Mouse (Mus musculus): ENCODE measurements around the gene Hectd1. TPM values are rescaled to one million over a fixed set of nuclear protein-coding genes. Genes with fewer than 3 reads are reported as not detected.

Gene Hectd1
- polyA plus RNA-seq, 1 experiment from 2014 or later: 59.4 TPM

DNA sequence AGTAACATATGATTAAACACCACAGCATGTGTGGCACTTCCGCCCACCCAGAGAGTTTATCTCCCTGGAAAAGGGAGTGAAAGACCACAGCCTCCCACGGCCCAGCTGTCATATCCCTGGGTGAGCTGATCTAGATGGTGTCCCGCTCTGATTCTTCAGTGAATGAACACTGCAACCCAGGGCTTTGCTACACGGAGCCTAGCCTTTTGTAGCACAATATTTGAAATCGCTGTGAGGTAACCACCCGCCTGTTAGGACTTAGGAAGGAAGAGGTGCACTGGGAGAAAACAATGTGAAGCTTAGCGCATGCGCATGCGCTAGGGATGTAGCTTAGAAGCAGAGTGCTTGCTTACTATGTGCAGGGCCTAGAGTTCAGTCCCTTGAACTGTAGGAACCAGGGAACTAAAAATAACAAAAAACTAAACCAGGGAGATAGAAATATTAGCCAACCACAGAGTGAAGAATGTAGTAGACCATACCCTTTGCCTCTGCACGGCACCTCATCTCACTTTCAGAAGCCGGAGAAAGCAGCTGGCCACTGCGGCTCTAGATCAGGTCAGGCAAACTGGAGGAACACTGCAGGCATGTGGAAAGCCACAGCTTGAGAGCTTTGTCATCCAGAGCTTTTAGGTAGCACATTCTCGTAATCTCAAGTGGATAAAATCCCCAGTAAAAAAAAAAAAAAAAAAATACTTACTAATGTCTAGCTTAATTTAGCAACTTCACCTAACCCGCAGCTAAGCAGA lies 120.2 kb downstream of the Hectd1 start:
- Histone ChIP-seq H3K4me1 (replicated peaks; ENCODE audit: control insufficient read depth, insufficient read depth, low read length) (peaks cover 7% of the 10 kb centered on the region; the same call in 1 of the 2 replicates), H3K4me2 (no peak overlapping the region), H3K9ac (ENCODE audit: low read depth, low read length) (no peak overlapping the region), H3K27me3 (replicated peaks; ENCODE audit: control insufficient read depth, insufficient read depth, low read length) (no peaks in the 10 kb centered on the region), H3K9me3 (ENCODE audit: control insufficient read depth, low read length) (no peaks in the 10 kb centered on the region), H3K36me3 (ENCODE audit: control insufficient read depth, insufficient read depth, low read length) (no peaks in the 10 kb centered on the region; the same call in 1 of the 2 replicates), H3K4me3 (ENCODE audit: low read depth, low read length) (no peak overlapping the region), H3K27ac (ENCODE audit: low read depth, low read length) (no peak overlapping the region)
- no peak for ATAC-seq (replicated peaks; ENCODE audit: low FRiP score)
- 70% methylated on average over 14 of the region's 14 CpGs for WGBS
- DNase-seq (ENCODE audit: low spot score): no peak

GRCm38 (mm10) chr12:51706673-51707235 lies 122.6 kb downstream of the Hectd1 start:
- 86% methylated on average over 5 of the region's 5 CpGs for WGBS
- Histone ChIP-seq H3K36me3 (ENCODE audit: control insufficient read depth, insufficient read depth, low read length) (no peaks in the 10 kb centered on the region), H3K9ac (ENCODE audit: low read depth, low read length) (no peak overlapping the region), H3K4me3 (ENCODE audit: low read depth, low read length) (no peak overlapping the region), H3K9me3 (ENCODE audit: control insufficient read depth, low read length) (peaks cover 3% of the 10 kb centered on the region; the same call in 1 of the 2 replicates), H3K4me2 (no peak overlapping the region), H3K4me1 (replicated peaks; ENCODE audit: control insufficient read depth, insufficient read depth, low read length) (peaks cover 10% of the 10 kb centered on the region; the same call in 1 of the 2 replicates), H3K27ac (ENCODE audit: low read depth, low read length) (no peak overlapping the region), H3K27me3 (replicated peaks; ENCODE audit: control insufficient read depth, insufficient read depth, low read length) (no peaks in the 10 kb centered on the region)
- DNase-seq (ENCODE audit: low spot score) (no peak), ATAC-seq (replicated peaks; ENCODE audit: low FRiP score) (no peak)

GRCm38 (mm10) chr12:51705778-51706177 lies 123.6 kb downstream of the Hectd1 start:
- Histone ChIP-seq H3K27ac (ENCODE audit: low read depth, low read length) (no peak overlapping the region), H3K27me3 (replicated peaks; ENCODE audit: control insufficient read depth, insufficient read depth, low read length) (no peaks in the 10 kb centered on the region), H3K4me3 (ENCODE audit: low read depth, low read length) (no peak overlapping the region), H3K9me3 (ENCODE audit: control insufficient read depth, low read length) (peaks cover 3% of the 10 kb centered on the region; the same call in 1 of the 2 replicates), H3K4me2 (no peak overlapping the region), H3K36me3 (ENCODE audit: control insufficient read depth, insufficient read depth, low read length) (no peaks in the 10 kb centered on the region), H3K4me1 (replicated peaks; ENCODE audit: control insufficient read depth, insufficient read depth, low read length) (peaks cover 10% of the 10 kb centered on the region; the same call in 1 of the 2 replicates), H3K9ac (ENCODE audit: low read depth, low read length) (no peak overlapping the region)
- ATAC-seq (replicated peaks; ENCODE audit: low FRiP score): no peak
- no peak for DNase-seq (ENCODE audit: low spot score)
- 62% methylated on average over 12 of the region's 12 CpGs for WGBS

DNA sequence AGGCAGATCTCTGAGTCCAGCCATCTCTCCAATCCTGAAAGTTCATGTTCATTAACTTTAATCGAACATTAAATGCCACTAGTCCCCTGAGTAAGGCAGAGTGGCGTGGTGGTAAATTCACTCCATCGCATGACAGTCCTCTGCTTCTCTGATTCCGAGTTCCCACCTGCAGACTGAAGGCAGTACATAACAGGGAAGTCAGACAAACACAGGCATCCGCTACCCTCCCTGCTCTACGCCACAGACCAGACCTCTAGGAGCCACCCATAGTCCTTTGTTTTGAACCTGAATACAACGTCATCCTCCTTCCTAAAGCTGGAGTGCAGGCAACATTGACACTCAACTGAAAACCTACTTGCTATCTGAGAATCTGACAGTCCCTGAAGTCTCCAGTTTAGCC lies 124.8 kb downstream of the Hectd1 start:
- no peak overlapping the region for H3K4me3 ChIP-seq (ENCODE audit: low read depth, low read length)
- no peak overlapping the region for H3K9ac ChIP-seq (ENCODE audit: low read depth, low read length)
- peaks cover 12% of the 10 kb centered on the region for H3K4me1 ChIP-seq (replicated peaks; ENCODE audit: control insufficient read depth, insufficient read depth, low read length)
- ATAC-seq (replicated peaks; ENCODE audit: low FRiP score): no peak
- H3K27me3 ChIP-seq (replicated peaks; ENCODE audit: control insufficient read depth, insufficient read depth, low read length): no peaks in the 10 kb centered on the region
- H3K9me3 ChIP-seq (ENCODE audit: control insufficient read depth, low read length): peaks cover 3% of the 10 kb centered on the region; the same call in 1 of the 2 replicates
- H3K4me2 ChIP-seq: no peak overlapping the region
- H3K27ac ChIP-seq (ENCODE audit: low read depth, low read length): no peak overlapping the region
- no peaks in the 10 kb centered on the region for H3K36me3 ChIP-seq (ENCODE audit: control insufficient read depth, insufficient read depth, low read length)
- no peak for DNase-seq (ENCODE audit: low spot score)
- 71% methylated on average over 7 of the region's 7 CpGs for WGBS

DNA sequence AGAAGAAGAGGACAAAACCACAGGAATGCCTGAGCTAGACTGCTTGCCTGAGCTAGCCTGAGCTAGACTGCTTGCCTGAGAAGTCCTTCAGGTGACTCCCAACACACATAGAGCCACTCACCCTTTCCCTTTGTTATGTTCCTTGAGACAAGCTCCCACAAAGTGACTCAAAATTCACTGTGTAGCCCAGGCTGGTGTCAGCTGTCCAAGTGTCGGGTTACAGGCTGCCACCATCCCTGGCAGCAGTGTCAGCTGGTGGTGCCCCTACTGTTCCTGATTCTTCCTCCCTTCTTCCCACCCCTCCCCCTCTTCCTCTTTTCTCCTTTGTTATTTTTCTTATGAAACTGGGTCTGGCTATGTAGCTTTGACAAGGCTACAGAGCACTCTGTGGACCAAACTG lies 125.5 kb downstream of the Hectd1 start:
- Histone ChIP-seq H3K9ac (ENCODE audit: low read depth, low read length) (no peak overlapping the region), H3K27ac (ENCODE audit: low read depth, low read length) (no peak overlapping the region), H3K4me2 (no peak overlapping the region), H3K9me3 (ENCODE audit: control insufficient read depth, low read length) (peaks cover 3% of the 10 kb centered on the region; the same call in 1 of the 2 replicates), H3K4me3 (ENCODE audit: low read depth, low read length) (no peak overlapping the region), H3K4me1 (replicated peaks; ENCODE audit: control insufficient read depth, insufficient read depth, low read length) (peaks cover 9% of the 10 kb centered on the region), H3K36me3 (ENCODE audit: control insufficient read depth, insufficient read depth, low read length) (no peaks in the 10 kb centered on the region), H3K27me3 (replicated peaks; ENCODE audit: control insufficient read depth, insufficient read depth, low read length) (no peaks in the 10 kb centered on the region)
- WGBS: 60% methylated on average over 1 of the region's 1 CpGs
- DNase-seq (ENCODE audit: low spot score): no peak
- ATAC-seq (replicated peaks; ENCODE audit: low FRiP score): no peak

- Histone ChIP-seq H3K27me3 (replicated peaks; ENCODE audit: control insufficient read depth, insufficient read depth, low read length) (no peaks in the 10 kb centered on the region), H3K9me3 (ENCODE audit: control insufficient read depth, low read length) (peaks cover 3% of the 10 kb centered on the region; the same call in 1 of the 2 replicates), H3K9ac (ENCODE audit: low read depth, low read length) (no peak overlapping the region), H3K4me1 (replicated peaks; ENCODE audit: control insufficient read depth, insufficient read depth, low read length) (peaks cover 9% of the 10 kb centered on the region), H3K27ac (ENCODE audit: low read depth, low read length) (no peak overlapping the region), H3K4me2 (no peak overlapping the region), H3K36me3 (ENCODE audit: control insufficient read depth, insufficient read depth, low read length) (no peaks in the 10 kb centered on the region), H3K4me3 (ENCODE audit: low read depth, low read length) (no peak overlapping the region)
- DNase-seq (ENCODE audit: low spot score) (no peak), ATAC-seq (replicated peaks; ENCODE audit: low FRiP score) (no peak)
Measured at GRCm38 (mm10) chr12:51701723-51702122, 127.6 kb downstream of the Hectd1 start.

DNA sequence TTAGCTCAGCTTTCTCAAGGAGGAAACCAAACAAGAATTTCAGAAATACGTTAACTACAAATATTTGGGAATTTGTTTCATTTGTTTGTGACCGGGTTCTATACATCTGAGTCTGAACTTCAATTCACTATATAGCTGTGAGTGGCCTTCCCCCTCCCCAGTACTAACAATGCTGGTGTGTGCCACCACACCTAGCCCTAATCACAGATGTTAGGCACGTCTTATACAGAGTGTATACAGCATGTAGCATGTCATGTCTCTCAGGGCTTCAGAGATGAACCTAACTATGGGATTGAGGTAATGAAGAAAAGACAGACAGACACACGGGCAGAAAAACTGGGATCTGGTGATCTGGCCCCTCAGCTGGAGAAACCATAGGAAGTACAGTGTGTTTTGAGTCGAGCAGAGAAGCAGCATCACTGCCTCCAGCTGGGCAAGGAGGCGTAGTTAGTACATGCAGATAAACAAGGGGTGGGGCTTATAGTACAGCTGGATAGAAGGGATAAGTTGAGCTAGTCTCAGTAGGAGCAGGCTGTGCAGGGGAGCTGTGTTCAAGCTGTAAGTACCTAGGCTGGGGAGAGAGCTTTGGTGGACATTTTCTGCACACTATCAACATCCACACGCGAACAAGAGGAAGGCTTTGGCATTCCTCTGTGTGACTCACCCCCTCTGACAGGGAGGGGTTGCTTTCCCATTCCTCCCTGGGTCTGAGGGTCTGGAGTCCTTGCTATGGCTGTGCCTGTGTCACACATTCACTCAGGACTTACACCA lies 129.5 kb downstream of the Hectd1 start:
- H3K4me3 ChIP-seq (ENCODE audit: low read depth, low read length): no peak overlapping the region
- peaks cover 14% of the 10 kb centered on the region for H3K4me1 ChIP-seq (replicated peaks; ENCODE audit: control insufficient read depth, insufficient read depth, low read length)
- peaks cover 3% of the 10 kb centered on the region; the same call in 1 of the 2 replicates for H3K9me3 ChIP-seq (ENCODE audit: control insufficient read depth, low read length)
- ATAC-seq (replicated peaks; ENCODE audit: low FRiP score) (peak; percentile 99), DNase-seq (ENCODE audit: low spot score) (no peak)
- no peak overlapping the region for H3K9ac ChIP-seq (ENCODE audit: low read depth, low read length)
- peak overlapping the region; percentile 78; the same call in 1 of the 2 replicates for H3K27ac ChIP-seq (ENCODE audit: low read depth, low read length)
- no peaks in the 10 kb centered on the region for H3K36me3 ChIP-seq (ENCODE audit: control insufficient read depth, insufficient read depth, low read length)
- 38% methylated on average over 8 of the region's 8 CpGs for WGBS
- peak overlapping the region; percentile 37 for H3K4me2 ChIP-seq
- no peaks in the 10 kb centered on the region for H3K27me3 ChIP-seq (replicated peaks; ENCODE audit: control insufficient read depth, insufficient read depth, low read length)

GRCm38 (mm10) chr12:51696157-51696556 lies 133.2 kb downstream of the Hectd1 start:
- H3K9me3 ChIP-seq (ENCODE audit: control insufficient read depth, low read length): no peaks in the 10 kb centered on the region
- H3K27ac ChIP-seq (ENCODE audit: low read depth, low read length): no peak overlapping the region
- ATAC-seq (replicated peaks; ENCODE audit: low FRiP score) (no peak), DNase-seq (ENCODE audit: low spot score) (no peak)
- no peak overlapping the region for H3K4me2 ChIP-seq
- WGBS: 88% methylated on average over 2 of the region's 2 CpGs
- H3K9ac ChIP-seq (ENCODE audit: low read depth, low read length): no peak overlapping the region
- H3K27me3 ChIP-seq (replicated peaks; ENCODE audit: control insufficient read depth, insufficient read depth, low read length): no peaks in the 10 kb centered on the region
- H3K4me3 ChIP-seq (ENCODE audit: low read depth, low read length): no peak overlapping the region
- peaks cover 22% of the 10 kb centered on the region for H3K4me1 ChIP-seq (replicated peaks; ENCODE audit: control insufficient read depth, insufficient read depth, low read length)
- no peaks in the 10 kb centered on the region for H3K36me3 ChIP-seq (ENCODE audit: control insufficient read depth, insufficient read depth, low read length)
